Mouse (Mus musculus): ENCODE data around the gene Pou5f2. TPM values are rescaled to one million over a fixed set of nuclear protein-coding genes. Genes with fewer than 3 reads are reported as not detected.

The Pou5f2 gene
- polyA plus RNA-seq, 1 experiment from 2014 or later = 1.7 TPM

DNA sequence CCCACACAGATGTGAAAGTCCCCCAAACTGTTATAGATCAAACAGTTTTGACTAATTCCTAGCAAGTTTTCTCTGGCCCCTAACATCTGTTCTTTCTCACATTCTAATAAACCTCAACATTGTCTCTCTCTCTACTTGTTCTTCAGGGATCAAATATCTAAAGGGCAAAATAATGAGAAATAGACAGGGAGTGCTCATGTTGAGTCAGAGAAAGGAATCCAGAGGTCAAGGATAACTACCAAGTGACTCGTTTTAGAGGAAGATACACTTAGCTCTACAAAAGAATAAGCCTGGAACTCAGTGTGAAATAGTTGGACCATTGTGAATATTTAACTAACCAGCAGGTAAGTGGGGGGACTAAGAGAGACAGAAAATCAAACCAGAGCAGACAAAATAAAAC lies 8.1 kb downstream of the Pou5f2 start:
- no peak for ATAC-seq (ENCODE audit: insufficient read depth, low FRiP score)
- no peaks in the 10 kb centered on the region for H3K27me3 ChIP-seq (ENCODE audit: control insufficient read depth, insufficient read depth, low read length)
- no peak overlapping the region for H3K4me3 ChIP-seq (replicated peaks; ENCODE audit: low read length)
- no peaks in the 10 kb centered on the region for H3K36me3 ChIP-seq (ENCODE audit: control insufficient read depth, insufficient read depth, low read length)
- H3K9ac ChIP-seq (ENCODE audit: low read length) = no peak overlapping the region
- H3K4me2 ChIP-seq (ENCODE audit: low read depth, low read length) = no peak overlapping the region
- no peaks in the 10 kb centered on the region for H3K9me3 ChIP-seq (replicated peaks; ENCODE audit: control insufficient read depth, low read length)
- H3K27ac ChIP-seq (ENCODE audit: low read length) = no peak overlapping the region
- no peaks in the 10 kb centered on the region for H3K4me1 ChIP-seq (ENCODE audit: control insufficient read depth, insufficient read depth, low read length)
- WGBS = 30% methylated on average over 1 of the region's 1 CpGs

DNA sequence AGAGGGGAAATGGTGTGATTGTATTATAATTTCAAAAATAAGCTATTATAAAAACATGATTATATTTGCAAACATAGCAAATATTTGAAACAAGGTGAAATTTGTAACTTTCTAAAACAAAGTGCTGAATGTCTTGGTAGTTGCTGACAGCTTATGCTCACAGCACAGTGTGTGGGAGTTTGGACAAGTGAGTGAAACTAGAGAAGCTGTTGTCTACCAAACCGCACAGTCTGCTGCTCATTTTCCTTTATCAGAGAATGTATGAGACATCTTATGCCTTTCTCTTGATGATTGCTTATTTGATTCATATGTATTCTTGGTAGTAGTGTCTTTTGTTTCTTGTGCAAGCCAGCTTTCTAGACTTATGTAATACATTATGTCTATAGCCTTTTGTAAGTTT lies 12.5 kb downstream of the Pou5f2 start:
- ATAC-seq (ENCODE audit: insufficient read depth, low FRiP score) = no peak
- Histone ChIP-seq H3K9me3 (replicated peaks; ENCODE audit: control insufficient read depth, low read length) (no peaks in the 10 kb centered on the region), H3K4me2 (ENCODE audit: low read depth, low read length) (no peak overlapping the region), H3K36me3 (ENCODE audit: control insufficient read depth, insufficient read depth, low read length) (no peaks in the 10 kb centered on the region), H3K27me3 (ENCODE audit: control insufficient read depth, insufficient read depth, low read length) (no peaks in the 10 kb centered on the region), H3K27ac (ENCODE audit: low read length) (no peak overlapping the region), H3K4me1 (ENCODE audit: control insufficient read depth, insufficient read depth, low read length) (no peaks in the 10 kb centered on the region), H3K9ac (ENCODE audit: low read length) (no peak overlapping the region), H3K4me3 (replicated peaks; ENCODE audit: low read length) (no peak overlapping the region)
- WGBS = 75% methylated on average over 1 of the region's 1 CpGs

GRCm38 (mm10) chr13:78043203-78043602 lies 18.5 kb downstream of the Pou5f2 start:
- H3K36me3 ChIP-seq (ENCODE audit: control insufficient read depth, insufficient read depth, low read length) = no peaks in the 10 kb centered on the region
- no peak overlapping the region for H3K9ac ChIP-seq (ENCODE audit: low read length)
- 72% methylated on average over 6 of the region's 6 CpGs for WGBS
- H3K4me3 ChIP-seq (replicated peaks; ENCODE audit: low read length) = no peak overlapping the region
- H3K27ac ChIP-seq (ENCODE audit: low read length) = no peak overlapping the region
- H3K9me3 ChIP-seq (replicated peaks; ENCODE audit: control insufficient read depth, low read length) = no peaks in the 10 kb centered on the region
- H3K27me3 ChIP-seq (ENCODE audit: control insufficient read depth, insufficient read depth, low read length) = no peaks in the 10 kb centered on the region
- ATAC-seq (ENCODE audit: insufficient read depth, low FRiP score) = no peak
- H3K4me2 ChIP-seq (ENCODE audit: low read depth, low read length) = no peak overlapping the region
- no peaks in the 10 kb centered on the region for H3K4me1 ChIP-seq (ENCODE audit: control insufficient read depth, insufficient read depth, low read length)

DNA sequence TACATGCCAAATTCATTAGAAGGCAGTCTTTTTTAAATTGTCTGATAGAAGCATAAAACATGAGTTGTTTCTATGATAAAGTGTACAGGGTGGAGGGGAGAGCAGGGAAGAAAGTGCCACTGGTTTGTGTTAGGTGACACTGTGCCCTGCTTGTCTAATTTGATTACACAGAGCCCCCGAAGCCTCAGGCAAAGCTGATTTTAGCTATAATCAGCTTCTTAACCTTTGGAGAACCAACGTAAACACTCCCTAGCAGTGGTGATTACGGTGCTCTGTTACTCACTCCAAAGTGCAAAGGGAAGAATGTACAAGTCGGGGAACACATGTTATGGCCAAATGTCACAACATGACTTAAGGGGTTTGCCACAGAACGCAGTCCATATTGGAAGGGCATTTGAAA lies 20.4 kb downstream of the Pou5f2 start:
- no peak for ATAC-seq (ENCODE audit: insufficient read depth, low FRiP score)
- Histone ChIP-seq H3K4me1 (ENCODE audit: control insufficient read depth, insufficient read depth, low read length) (no peaks in the 10 kb centered on the region), H3K9ac (ENCODE audit: low read length) (no peak overlapping the region), H3K9me3 (replicated peaks; ENCODE audit: control insufficient read depth, low read length) (no peaks in the 10 kb centered on the region), H3K27me3 (ENCODE audit: control insufficient read depth, insufficient read depth, low read length) (no peaks in the 10 kb centered on the region), H3K4me2 (ENCODE audit: low read depth, low read length) (no peak overlapping the region), H3K27ac (ENCODE audit: low read length) (no peak overlapping the region), H3K36me3 (ENCODE audit: control insufficient read depth, insufficient read depth, low read length) (no peaks in the 10 kb centered on the region), H3K4me3 (replicated peaks; ENCODE audit: low read length) (no peak overlapping the region)
- WGBS = 23% methylated on average over 5 of the region's 5 CpGs

Other genes with a start within 250 kb of the Pou5f2 start
- gene Nr2f1, start 174.9 kb downstream of the Pou5f2 start, polyA plus RNA-seq (2015; fragmentation: Nextera tagmentation; extraction: Ambion mirVana) = 9.1 and 12.6 TPM in 2 replicates

All from stomach, embryonic 16.5 days (tissue).